In the genomic region with DNA sequence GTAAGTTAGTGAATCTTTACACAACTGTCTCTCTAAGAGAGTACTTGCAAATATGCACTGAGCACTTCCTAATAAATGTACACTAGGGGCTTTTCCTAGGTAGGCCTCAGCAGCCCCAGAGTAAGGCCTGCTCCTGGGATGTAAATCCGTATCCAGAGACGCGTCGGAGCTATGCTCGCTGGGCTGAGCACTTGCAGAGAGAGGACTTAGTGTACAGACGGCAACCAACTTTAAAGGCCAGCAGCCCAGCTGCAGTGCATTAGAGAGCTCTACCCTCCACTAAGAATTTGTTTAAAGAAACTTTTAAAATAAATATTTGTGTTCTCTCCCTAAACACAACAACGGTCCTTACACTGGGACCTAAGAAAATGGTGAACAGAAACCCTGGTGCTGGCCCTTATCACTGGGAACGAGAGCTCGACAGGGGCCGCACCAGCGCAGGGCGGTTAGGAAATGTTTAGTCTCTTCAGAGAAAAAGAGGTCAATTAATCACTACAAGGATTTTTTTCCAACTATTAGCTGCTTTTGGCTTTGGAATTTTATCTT, we compare ENCODE assay signal across 14 mouse cellular contexts.
DNase-seq lines count a peak whose midpoint lies in the region; ATAC-seq and TF ChIP-seq lines count a peak whose summit lies in the region.
"Had no signal": no experiment of that assay in that cellular context is flagged by ENCODE, and none has a peak within 500 bp of the region (broad histone marks: within the 10 kb centered on the region; RNA-seq: fewer than 3 reads in every experiment).

No protein-coding gene starts in this region.

- no peak for TF ChIP-seq POLR2A in liver, adult 2 months (IDR thresholded peaks at IDR 0.05; ENCODE audit: extremely low read depth, insufficient read depth, low read length)

- H3K27me3 ChIP-seq in liver, adult 2 months (ENCODE audit: control insufficient read depth, insufficient read depth, low read length): no peaks in the 10 kb centered on the region
- no peaks in the 10 kb centered on the region for H3K27me3 ChIP-seq in intestine, embryonic 15.5 days (replicated peaks)
- H3K27me3 ChIP-seq in stomach, embryonic 14.5 days (ENCODE audit: control insufficient read depth, insufficient read depth, low read length): no peaks in the 10 kb centered on the region

- H3K4me1 ChIP-seq in liver, adult 2 months (ENCODE audit: control insufficient read depth, insufficient read depth, low read length): no peaks in the 10 kb centered on the region
- H3K4me1 ChIP-seq in intestine, embryonic 15.5 days (replicated peaks): peaks cover 16% of the 10 kb centered on the region
- peaks cover 27% of the 10 kb centered on the region for H3K4me1 ChIP-seq in stomach, embryonic 14.5 days (ENCODE audit: control insufficient read depth, insufficient read depth, low read length)

- peak; percentile 71 for ATAC-seq in intestine, embryonic 15.5 days
- peak; percentile 33; the same call in 1 of the 2 replicates for ATAC-seq in stomach, embryonic 14.5 days (ENCODE audit: insufficient number of reproducible peaks, insufficient read depth, low FRiP score, low read depth)
- ATAC-seq: hindbrain, postnatal 0 days had no signal

- no peaks in the 10 kb centered on the region for H3K36me3 ChIP-seq in liver, adult 2 months (ENCODE audit: control insufficient read depth, insufficient read depth, low read length)
- no peaks in the 10 kb centered on the region for H3K36me3 ChIP-seq in intestine, embryonic 15.5 days
- H3K36me3 ChIP-seq in stomach, embryonic 14.5 days (ENCODE audit: control insufficient read depth, insufficient read depth, low read length): no peaks in the 10 kb centered on the region

- H3K27ac ChIP-seq in liver, adult 2 months (replicated peaks; ENCODE audit: insufficient read depth, low read depth, low read length): no peak overlapping the region
- peak overlapping the region; percentile 81 for H3K27ac ChIP-seq in intestine, embryonic 15.5 days
- H3K27ac ChIP-seq in stomach, embryonic 14.5 days (ENCODE audit: low read length): peak overlapping the region; percentile 82
- H3K27ac ChIP-seq: hindbrain, postnatal 0 days; kidney, postnatal 0 days had no signal

- H3K9ac ChIP-seq in liver, adult 2 months (ENCODE audit: low read depth, low read length): no peak overlapping the region
- no peak overlapping the region for H3K9ac ChIP-seq in intestine, embryonic 15.5 days
- no peak overlapping the region for H3K9ac ChIP-seq in stomach, embryonic 14.5 days (replicated peaks; ENCODE audit: low read depth, low read length)

- no peak for TF ChIP-seq CTCF in liver, adult 2 months (IDR thresholded peaks at IDR 0.05; ENCODE audit: low read depth, low read length)

- no peak overlapping the region for H3K4me3 ChIP-seq in liver, adult 2 months (ENCODE audit: insufficient read depth, low read depth, low read length)
- H3K4me3 ChIP-seq in intestine, embryonic 15.5 days (replicated peaks): no peak overlapping the region
- H3K4me3 ChIP-seq in stomach, embryonic 14.5 days (ENCODE audit: low read depth, low read length): no peak overlapping the region

- H3K9me3 ChIP-seq in intestine, embryonic 15.5 days: no peaks in the 10 kb centered on the region
- H3K9me3 ChIP-seq in stomach, embryonic 14.5 days (ENCODE audit: control insufficient read depth, low read depth, low read length): no peaks in the 10 kb centered on the region

- H3K79me2 ChIP-seq in liver, adult 2 months (ENCODE audit: control insufficient read depth, insufficient read depth, low read length): no peaks in the 10 kb centered on the region

- peak; percentile 63 for DNase-seq in heart, adult 11 months
- DNase-seq in heart, postnatal 4 days: no peak
- peak; percentile 17 for DNase-seq in liver, adult 2 months (ENCODE audit: extremely low read depth, low read depth, low spot score)
- DNase-seq in liver (no peak), MN1 (ENCODE audit: low spot score) (no peak)
- DNase-seq in frontal cortex, postnatal 14 days (ENCODE audit: low spot score in 2 of 2): no peak
- DNase-seq: cerebellum, adult 11-12 months; lung, postnatal 36 days; midbrain, embryonic 14.5 days; thymus, postnatal 4 days had no signal

- 78% methylated on average over 12 of the region's 12 CpGs for WGBS in liver, adult 2 months
- WGBS in intestine, embryonic 15.5 days: 49% methylated on average over 12 of the region's 12 CpGs
- WGBS in stomach, embryonic 14.5 days: 32% methylated on average over 12 of the region's 12 CpGs

- no peak overlapping the region for H3K4me2 ChIP-seq in intestine, embryonic 15.5 days (replicated peaks)
- no peak overlapping the region for H3K4me2 ChIP-seq in stomach, embryonic 14.5 days (replicated peaks; ENCODE audit: low read depth, low read length)

Comparison
In these comparisons a context has a peak if more than half of its experiments do, and no peak if none do; other contexts are left out.
1. DNase-seq: peak in heart, adult 11 months (single experiment) and liver, adult 2 months (single experiment); none in heart, postnatal 4 days (single experiment), liver (single experiment), MN1 (single experiment) and frontal cortex, postnatal 14 days (0 of 2).